Mouse (Mus musculus): ENCODE measurements around the gene Dnajb6.
"Not testable (repeated sequence)": the region's sequence is repeated elsewhere in the genome, so short reads cannot be mapped to it uniquely, and the experiment has no call there.

GRCm38 (mm10) chr5:29811377-29811921 lies 76.0 kb downstream of the Dnajb6 start:
- TF ChIP-seq CTCF (IDR thresholded peaks at IDR 0.05; ENCODE audit: borderline replicate concordance, insufficient read depth, low read depth, low read length); POLR2A (IDR thresholded peaks at IDR 0.05; ENCODE audit: borderline replicate concordance, insufficient read depth, low read length): not testable (repeated sequence)

Data from cerebellum, adult 2 months (tissue).